Mouse (Mus musculus) embryonic fibroblast, embryonic 13.5 days (primary cell): ENCODE data around the gene Htra3. TPM values are rescaled to one million over a fixed set of nuclear protein-coding genes. Genes with fewer than 3 reads are reported as not detected.

Experiments used
- H3K27ac ChIP-seq: 2 replicates; pipeline ENCODE4 v1.5.1; 2012; ENCODE audit warnings: low read length, control low read depth, inconsistent platforms; ENCODE audit not compliant: insufficient read depth
- H3K4me1 ChIP-seq: 2 replicates; pipeline ENCODE4 v1.6.1; 2011; ENCODE audit warnings: low read length; ENCODE audit not compliant: control insufficient read depth, insufficient read depth
- H3K4me3 ChIP-seq: 2 replicates; pipeline ENCODE4 v1.5.1; 2011; ENCODE audit warnings: mild to moderate bottlenecking, control low read depth, low read length; ENCODE audit not compliant: insufficient read depth
- CTCF ChIP-seq: IDR thresholded peaks from 2 replicates; pipeline ENCODE4 v1.5.1; 2011; ENCODE audit warnings: mild to moderate bottlenecking, control low read depth, low read length, moderate library complexity, borderline replicate concordance; ENCODE audit not compliant: insufficient read depth
- POLR2A ChIP-seq: IDR thresholded peaks from 2 replicates; pipeline ENCODE4 v1.6.1; 2011; ENCODE audit warnings: low read depth, mild to moderate bottlenecking, control low read depth, low read length, moderate library complexity
- polyA plus RNA-seq: library from polyadenylated mRNA; stranded (reverse); fragments of >200 nt; gene quantifications from 2 replicates; pipeline ENCODE4 v1.2.4, GENCODE M21; 2011; ENCODE audit warnings: low read depth; ENCODE audit not compliant: missing spikeins, insufficient read length

The Htra3 gene
- 9.8 and 19.2 TPM in 2 replicates for polyA plus RNA-seq

- TF ChIP-seq POLR2A (no peak; the same call in 1 of the 2 replicates), CTCF (no peak)
- 0 out of 2 replicates have a peak within 1 kb of the TSS, but pooled peaks have one; percentile 1 for H3K4me3 ChIP-seq
- H3K27ac ChIP-seq: no peak within 1 kb of the TSS
- peaks cover under 1% of the 10 kb centered on the region; the same call in 1 of the 2 replicates for H3K4me1 ChIP-seq
Measured at GRCm38 (mm10) chr5:35679256-35680155, at the start of gene Htra3. TSS of gene Htra3 (minus strand) at chr5:35679782.

- H3K27ac ChIP-seq: no peak overlapping the region
- no peaks in the 10 kb centered on the region for H3K4me1 ChIP-seq
- H3K4me3 ChIP-seq: no peak overlapping the region
- TF ChIP-seq POLR2A: no peak
- TF ChIP-seq CTCF: no peak
Measured at GRCm38 (mm10) chr5:35728957-35729460, 49.4 kb upstream of the Htra3 start.

- TF ChIP-seq POLR2A (no peak), CTCF (no peak)
- no peak overlapping the region for H3K4me3 ChIP-seq
- no peaks in the 10 kb centered on the region for H3K4me1 ChIP-seq
- no peak overlapping the region for H3K27ac ChIP-seq
Measured at GRCm38 (mm10) chr5:35728344-35728956, 48.9 kb upstream of the Htra3 start.

- H3K27ac ChIP-seq: no peak overlapping the region
- no peaks in the 10 kb centered on the region for H3K4me1 ChIP-seq
- H3K4me3 ChIP-seq: no peak overlapping the region
- TF ChIP-seq POLR2A: no peak
- no peak for TF ChIP-seq CTCF
Measured at GRCm38 (mm10) chr5:35727447-35727846, 47.9 kb upstream of the Htra3 start.

GRCm38 (mm10) chr5:35725840-35726239 lies 46.3 kb upstream of the Htra3 start:
- Histone ChIP-seq H3K27ac (no peak overlapping the region), H3K4me1 (no peaks in the 10 kb centered on the region), H3K4me3 (no peak overlapping the region)
- TF ChIP-seq POLR2A: no peak
- no peak for TF ChIP-seq CTCF

- Histone ChIP-seq H3K4me3 (no peak overlapping the region), H3K27ac (no peak overlapping the region), H3K4me1 (no peaks in the 10 kb centered on the region)
- TF ChIP-seq CTCF (no peak), POLR2A (no peak)
Measured at GRCm38 (mm10) chr5:35723900-35724299, 44.3 kb upstream of the Htra3 start.

GRCm38 (mm10) chr5:35722654-35723053 lies 43.1 kb upstream of the Htra3 start:
- no peak for TF ChIP-seq CTCF
- no peak for TF ChIP-seq POLR2A
- H3K4me3 ChIP-seq: no peak overlapping the region
- no peaks in the 10 kb centered on the region for H3K4me1 ChIP-seq
- no peak overlapping the region for H3K27ac ChIP-seq

- TF ChIP-seq POLR2A (no peak), CTCF (no peak)
- Histone ChIP-seq H3K4me1 (no peaks in the 10 kb centered on the region), H3K27ac (no peak overlapping the region)
Measured at GRCm38 (mm10) chr5:35721933-35722332, 42.4 kb upstream of the Htra3 start.

GRCm38 (mm10) chr5:35719880-35720279 lies 40.3 kb upstream of the Htra3 start:
- Histone ChIP-seq H3K4me1 (no peaks in the 10 kb centered on the region), H3K4me3 (no peak overlapping the region), H3K27ac (no peak overlapping the region)
- TF ChIP-seq CTCF (no peak), POLR2A (no peak)

More at GRCm38 (mm10) chr5:35721933-35722332, 42.4 kb upstream of the Htra3 start:
- H3K4me3 ChIP-seq: no peak overlapping the region
